In the genomic region with DNA sequence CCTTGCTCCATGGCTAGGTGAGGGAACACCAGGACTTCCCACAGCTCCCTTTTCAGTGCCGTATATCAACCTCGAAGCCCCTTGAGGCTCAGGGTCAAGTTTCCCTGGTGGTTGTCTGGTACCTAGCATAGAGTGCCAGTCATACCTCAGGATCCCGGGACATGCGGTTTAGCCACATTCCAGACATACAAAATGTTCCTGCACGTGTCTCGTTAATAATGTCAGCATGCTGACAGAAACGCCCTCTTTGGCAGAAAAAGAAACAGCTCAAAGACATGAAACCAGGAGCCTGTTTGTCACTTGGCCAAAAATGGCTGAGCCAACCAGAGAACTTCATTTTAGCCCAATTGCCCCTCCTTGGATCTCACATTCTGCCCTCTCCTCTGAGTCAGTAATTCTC, we compare ENCODE assay signal across 12 mouse cellular contexts. TPM values are rescaled to one million over a fixed set of nuclear protein-coding genes. Genes with fewer than 3 reads are reported as not detected.
DNase-seq lines count a peak whose midpoint lies in the region; ATAC-seq and TF ChIP-seq lines count a peak whose summit lies in the region.
"Had no signal": no experiment of that assay in that cellular context is flagged by ENCODE, and none has a peak within 500 bp of the region (broad histone marks: within the 10 kb centered on the region; RNA-seq: fewer than 3 reads in every experiment).

No protein-coding gene starts in this region.

- peaks cover 3% of the 10 kb centered on the region; the same call in 1 of the 2 replicates for H3K4me1 ChIP-seq in stomach, postnatal 0 days (replicated peaks; ENCODE audit: control insufficient read depth, insufficient read depth)
- peaks cover 21% of the 10 kb centered on the region for H3K4me1 ChIP-seq in forebrain, embryonic 10.5 days

- no peaks in the 10 kb centered on the region for H3K36me3 ChIP-seq in stomach, postnatal 0 days (ENCODE audit: control insufficient read depth, insufficient read depth, low read length)
- H3K36me3 ChIP-seq in forebrain, embryonic 10.5 days (replicated peaks): no peaks in the 10 kb centered on the region

- TF ChIP-seq CTCF in stomach, postnatal 0 days (IDR thresholded peaks at IDR 0.05; ENCODE audit: low read depth): peak; percentile 12; the same call in 1 of the 2 replicates

- H3K9me3 ChIP-seq in stomach, postnatal 0 days (ENCODE audit: control insufficient read depth, low read length): no peaks in the 10 kb centered on the region
- no peaks in the 10 kb centered on the region for H3K9me3 ChIP-seq in forebrain, embryonic 10.5 days

- DNase-seq in adrenal gland, postnatal 36 days: peak; percentile 26 to 27
- DNase-seq in adrenal gland, adult 18-20 months (ENCODE audit: low spot score in 2 of 2): no peak
- DNase-seq in urinary bladder, postnatal 14 days (ENCODE audit: low spot score): peak; percentile 20
- no peak for DNase-seq in urinary bladder, postnatal 36 days (ENCODE audit: low spot score in 2 of 2)
- peak; percentile 62 to 74 for DNase-seq in lung, adult 18-20 months
- DNase-seq in stomach, postnatal 0 days (ENCODE audit: low spot score): no peak
- DNase-seq in layer of hippocampus, adult 11-12 months (ENCODE audit: low spot score): no peak
- DNase-seq in forebrain, embryonic 10.5 days (ENCODE audit: extremely low spot score, low spot score): no peak
- DNase-seq: heart, postnatal 10 days; retina, postnatal 1 day had no signal

- H3K27ac ChIP-seq in stomach, postnatal 0 days (replicated peaks): no peak overlapping the region
- no peak overlapping the region for H3K27ac ChIP-seq in forebrain, embryonic 10.5 days

- 41% methylated on average over 7 of the region's 7 CpGs for WGBS in stomach, postnatal 0 days
- 73% methylated on average over 7 of the region's 7 CpGs for WGBS in forebrain, embryonic 10.5 days

- no peak; the same call in 1 of the 2 replicates for ATAC-seq in stomach, postnatal 0 days (ENCODE audit: low FRiP score, low TSS enrichment)

- TF ChIP-seq EP300 in stomach, postnatal 0 days (optimal IDR thresholded peaks at IDR 0.05): no peak

- no peak overlapping the region for H3K4me2 ChIP-seq in stomach, postnatal 0 days (replicated peaks; ENCODE audit: low read depth)

- H3K4me3 ChIP-seq in stomach, postnatal 0 days (ENCODE audit: low read depth, low read length): no peak overlapping the region
- H3K4me3 ChIP-seq in forebrain, embryonic 10.5 days: no peak overlapping the region
- H3K4me3 ChIP-seq: erythroblast, embryonic 14.5 days had no signal

- no peak overlapping the region for H3K9ac ChIP-seq in stomach, postnatal 0 days (ENCODE audit: low read length)

- H3K27me3 ChIP-seq in stomach, postnatal 0 days (ENCODE audit: control insufficient read depth, insufficient read depth, low read length): no peaks in the 10 kb centered on the region
- no peaks in the 10 kb centered on the region for H3K27me3 ChIP-seq in forebrain, embryonic 10.5 days (ENCODE audit: poor library complexity, severe bottlenecking)

RNA-seq across cellular contexts. Expression of gene Tnfsf15, which starts 2.8 kb away (rescaled TPM):
- total RNA-seq in adrenal gland, postnatal 36 days (2021): under 1 TPM; 0.23 to 0.53 TPM
- under 1 TPM; 0.33 to 0.48 TPM for total RNA-seq in adrenal gland, adult 18-20 months (2021)
- 0.04 and 0.18 TPM in 2 replicates for polyA plus RNA-seq in stomach, postnatal 0 days (2015; fragmentation: Nextera tagmentation; extraction: Ambion mirVana)
- not detected in 2 replicates for polyA plus RNA-seq in forebrain, embryonic 10.5 days (2016; fragmentation: Nextera tagmentation; extraction: Ambion mirVana)
- total RNA-seq: gastrocnemius, postnatal 4 days; heart, postnatal 10 days had no signal
- polyA plus RNA-seq: erythroblast, embryonic 14.5 days had no signal

Comparison
In these comparisons a context has a peak if more than half of its experiments do, and no peak if none do; other contexts are left out.
1. DNase-seq: peak in adrenal gland, postnatal 36 days (2 of 2), urinary bladder, postnatal 14 days (single experiment) and lung, adult 18-20 months (2 of 2); none in adrenal gland, adult 18-20 months (0 of 2), urinary bladder, postnatal 36 days (0 of 2), stomach, postnatal 0 days (single experiment), layer of hippocampus, adult 11-12 months (single experiment) and forebrain, embryonic 10.5 days (single experiment).